Mouse (Mus musculus): ENCODE data around the gene Sft2d2. TPM values are rescaled to one million over a fixed set of nuclear protein-coding genes. Genes with fewer than 3 reads are reported as not detected.

Gene Sft2d2
- polyA plus RNA-seq (2012; rRNA removed): 10.1 and 10.3 TPM in 2 replicates

- Histone ChIP-seq H3K27me3 (ENCODE audit: control insufficient read depth, insufficient read depth, low read length) (no peaks in the 10 kb centered on the region), H3K4me1 (ENCODE audit: control insufficient read depth, insufficient read depth, low read length) (peaks cover 7% of the 10 kb centered on the region), H3K36me3 (ENCODE audit: control insufficient read depth, insufficient read depth, low read length) (no peaks in the 10 kb centered on the region), H3K27ac (ENCODE audit: control insufficient read depth, insufficient read depth, low read depth, low read length) (peak within 1 kb of the TSS; percentile 70), H3K4me3 (ENCODE audit: control insufficient read depth, low read depth, low read length) (peak within 1 kb of the TSS; percentile 94)
- TF ChIP-seq POLR2A (IDR thresholded peaks at IDR 0.05; ENCODE audit: control insufficient read depth, low read depth, low read length) (peak; percentile 43), CTCF (IDR thresholded peaks at IDR 0.05; ENCODE audit: control insufficient read depth, insufficient read depth, insufficient replicate concordance, low read depth, low read length) (peak; percentile 13; the same call in 1 of the 2 replicates)
These were observed at the start of gene Sft2d2 for GRCm38 (mm10) chr1:165193880-165194661. TSS of gene Sft2d2 (minus strand) at chr1:165194438.

- peak; percentile 94 for TF ChIP-seq POLR2A (IDR thresholded peaks at IDR 0.05; ENCODE audit: control insufficient read depth, low read depth, low read length)
- no peak for TF ChIP-seq CTCF (IDR thresholded peaks at IDR 0.05; ENCODE audit: control insufficient read depth, insufficient read depth, insufficient replicate concordance, low read depth, low read length)
- Histone ChIP-seq H3K4me3 (ENCODE audit: control insufficient read depth, low read depth, low read length) (peak within 1 kb of the TSS; percentile 85), H3K27me3 (ENCODE audit: control insufficient read depth, insufficient read depth, low read length) (no peaks in the 10 kb centered on the region), H3K36me3 (ENCODE audit: control insufficient read depth, insufficient read depth, low read length) (no peaks in the 10 kb centered on the region), H3K4me1 (ENCODE audit: control insufficient read depth, insufficient read depth, low read length) (peaks cover 5% of the 10 kb centered on the region), H3K27ac (ENCODE audit: control insufficient read depth, insufficient read depth, low read depth, low read length) (peak within 1 kb of the TSS; percentile 80)
These were observed 42.4 kb upstream of the Sft2d2 start, which contains the start of gene Tiprl for GRCm38 (mm10) chr1:165236321-165237298. TSS of gene Tiprl (minus strand) at chr1:165236996.

- peak overlapping the region; percentile 80 for H3K27ac ChIP-seq (ENCODE audit: control insufficient read depth, insufficient read depth, low read depth, low read length)
- no peaks in the 10 kb centered on the region for H3K36me3 ChIP-seq (ENCODE audit: control insufficient read depth, insufficient read depth, low read length)
- H3K4me3 ChIP-seq (ENCODE audit: control insufficient read depth, low read depth, low read length): peak overlapping the region; percentile 85
- no peaks in the 10 kb centered on the region for H3K27me3 ChIP-seq (ENCODE audit: control insufficient read depth, insufficient read depth, low read length)
- TF ChIP-seq CTCF (IDR thresholded peaks at IDR 0.05; ENCODE audit: control insufficient read depth, insufficient read depth, insufficient replicate concordance, low read depth, low read length): no peak
- no peak for TF ChIP-seq POLR2A (IDR thresholded peaks at IDR 0.05; ENCODE audit: control insufficient read depth, low read depth, low read length)
- H3K4me1 ChIP-seq (ENCODE audit: control insufficient read depth, insufficient read depth, low read length): peaks cover 5% of the 10 kb centered on the region
These were observed 41.6 kb upstream of the Sft2d2 start for GRCm38 (mm10) chr1:165235846-165236245.

DNA sequence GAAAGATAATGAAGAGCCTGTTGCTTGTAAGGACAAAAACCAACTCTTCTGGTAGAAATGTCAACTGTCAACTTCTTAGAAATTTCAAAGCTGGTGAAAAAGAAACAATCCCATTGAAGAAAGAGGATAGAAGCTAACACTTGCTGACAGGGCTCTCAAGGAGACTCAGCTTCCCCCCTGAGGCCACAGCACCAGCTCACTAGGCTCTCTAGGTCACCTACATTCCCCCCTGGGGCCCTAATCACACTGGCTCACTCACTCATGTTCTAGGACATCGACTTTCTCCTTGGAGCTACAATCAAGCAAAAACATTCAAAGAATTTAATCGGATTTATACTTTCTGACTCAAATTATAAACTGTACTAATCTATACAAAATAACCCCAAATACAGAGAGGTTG, 39.6 kb upstream of the Sft2d2 start:
- Histone ChIP-seq H3K27ac (ENCODE audit: control insufficient read depth, insufficient read depth, low read depth, low read length) (no peak overlapping the region), H3K27me3 (ENCODE audit: control insufficient read depth, insufficient read depth, low read length) (no peaks in the 10 kb centered on the region), H3K4me1 (ENCODE audit: control insufficient read depth, insufficient read depth, low read length) (peaks cover 5% of the 10 kb centered on the region), H3K36me3 (ENCODE audit: control insufficient read depth, insufficient read depth, low read length) (no peaks in the 10 kb centered on the region), H3K4me3 (ENCODE audit: control insufficient read depth, low read depth, low read length) (no peak overlapping the region)
- TF ChIP-seq POLR2A (IDR thresholded peaks at IDR 0.05; ENCODE audit: control insufficient read depth, low read depth, low read length) (no peak), CTCF (IDR thresholded peaks at IDR 0.05; ENCODE audit: control insufficient read depth, insufficient read depth, insufficient replicate concordance, low read depth, low read length) (no peak)

DNA sequence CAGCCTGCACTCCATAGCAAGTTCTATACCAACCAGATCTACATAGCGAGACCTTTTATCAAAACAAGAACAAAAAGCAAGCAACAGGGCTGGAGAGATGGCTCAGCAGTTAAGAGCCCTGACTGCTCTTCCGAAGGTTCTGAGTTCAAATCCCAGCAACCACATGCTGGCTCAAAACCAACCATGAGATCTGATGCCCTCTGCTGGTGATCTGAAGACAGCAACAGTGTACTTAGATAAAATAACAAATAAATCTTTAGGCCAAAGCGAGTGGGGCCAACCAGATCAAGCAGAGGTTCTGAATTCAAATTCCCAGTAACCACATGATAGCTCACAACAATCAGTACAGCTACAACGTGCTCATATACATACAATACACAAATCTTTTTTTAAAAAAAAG, 36.5 kb upstream of the Sft2d2 start:
- Histone ChIP-seq H3K27ac (ENCODE audit: control insufficient read depth, insufficient read depth, low read depth, low read length) (no peak overlapping the region), H3K4me3 (ENCODE audit: control insufficient read depth, low read depth, low read length) (no peak overlapping the region), H3K27me3 (ENCODE audit: control insufficient read depth, insufficient read depth, low read length) (no peaks in the 10 kb centered on the region), H3K36me3 (ENCODE audit: control insufficient read depth, insufficient read depth, low read length) (no peaks in the 10 kb centered on the region; the same call in 1 of the 2 replicates), H3K4me1 (ENCODE audit: control insufficient read depth, insufficient read depth, low read length) (peaks cover under 1% of the 10 kb centered on the region)
- TF ChIP-seq POLR2A (IDR thresholded peaks at IDR 0.05; ENCODE audit: control insufficient read depth, low read depth, low read length) (no peak), CTCF (IDR thresholded peaks at IDR 0.05; ENCODE audit: control insufficient read depth, insufficient read depth, insufficient replicate concordance, low read depth, low read length) (no peak)

- no peak overlapping the region for H3K4me3 ChIP-seq (ENCODE audit: control insufficient read depth, low read depth, low read length)
- no peak for TF ChIP-seq CTCF (IDR thresholded peaks at IDR 0.05; ENCODE audit: control insufficient read depth, insufficient read depth, insufficient replicate concordance, low read depth, low read length)
- no peak for TF ChIP-seq POLR2A (IDR thresholded peaks at IDR 0.05; ENCODE audit: control insufficient read depth, low read depth, low read length)
- H3K27ac ChIP-seq (ENCODE audit: control insufficient read depth, insufficient read depth, low read depth, low read length): no peak overlapping the region
- H3K36me3 ChIP-seq (ENCODE audit: control insufficient read depth, insufficient read depth, low read length): no peaks in the 10 kb centered on the region; the same call in 1 of the 2 replicates
- H3K27me3 ChIP-seq (ENCODE audit: control insufficient read depth, insufficient read depth, low read length): no peaks in the 10 kb centered on the region
- H3K4me1 ChIP-seq (ENCODE audit: control insufficient read depth, insufficient read depth, low read length): no peaks in the 10 kb centered on the region
These were observed 35.3 kb upstream of the Sft2d2 start for GRCm38 (mm10) chr1:165229577-165229976.
